ENCODE assay signal across 10 mouse cellular contexts in genomic region chr2:27405094-27405884, GRCm38 (mm10). TPM values are rescaled to one million over a fixed set of nuclear protein-coding genes. Genes with fewer than 3 reads are reported as not detected.
DNase-seq lines count a peak whose midpoint lies in the region; ATAC-seq and TF ChIP-seq lines count a peak whose summit lies in the region.
"Had no signal": no experiment of that assay in that cellular context is flagged by ENCODE, and none has a peak within 500 bp of the region (broad histone marks: within the 10 kb centered on the region; RNA-seq: fewer than 3 reads in every experiment).

No protein-coding gene starts in this region.

- ATAC-seq in hindbrain, embryonic 13.5 days (ENCODE audit: low FRiP score) = no peak
- ATAC-seq in hindbrain, embryonic 16.5 days = no peak
- ATAC-seq in stomach, embryonic 16.5 days (ENCODE audit: insufficient read depth, low FRiP score) = no peak

- H3K27ac ChIP-seq in hindbrain, embryonic 13.5 days = peak overlapping the region; percentile 40; the same call in 1 of the 2 replicates
- no peak overlapping the region for H3K27ac ChIP-seq in hindbrain, embryonic 16.5 days (ENCODE audit: low read depth, low read length)
- peak overlapping the region; percentile 38; the same call in 1 of the 2 replicates for H3K27ac ChIP-seq in thymus, adult 2 months (ENCODE audit: control insufficient read depth, insufficient read depth, low read length)
- H3K27ac ChIP-seq in stomach, embryonic 16.5 days (ENCODE audit: low read length) = peak overlapping the region; percentile 31

- 65% methylated on average over 5 of the region's 5 CpGs for WGBS in hindbrain, embryonic 13.5 days
- 63% methylated on average over 5 of the region's 5 CpGs for whole genome bisulfite sequencing in hindbrain, embryonic 16.5 days
- 63% methylated on average over 5 of the region's 5 CpGs for WGBS in thymus, adult 2 months
- WGBS in stomach, embryonic 16.5 days = 46% methylated on average over 5 of the region's 5 CpGs

- no peak for TF ChIP-seq CTCF in thymus, adult 2 months (IDR thresholded peaks at IDR 0.05; ENCODE audit: borderline replicate concordance, control insufficient read depth, extremely low read depth, insufficient read depth, low read length, poor library complexity)

- no peak for TF ChIP-seq POLR2A in thymus, adult 2 months (IDR thresholded peaks at IDR 0.05; ENCODE audit: control insufficient read depth, extremely low read depth, insufficient read depth, low read length, poor library complexity)

- no peaks in the 10 kb centered on the region for H3K27me3 ChIP-seq in hindbrain, embryonic 13.5 days
- H3K27me3 ChIP-seq in hindbrain, embryonic 16.5 days (replicated peaks; ENCODE audit: control insufficient read depth, insufficient read depth, low read length) = no peaks in the 10 kb centered on the region
- H3K27me3 ChIP-seq in thymus, adult 2 months (ENCODE audit: control insufficient read depth, insufficient read depth, low read length) = no peaks in the 10 kb centered on the region
- no peaks in the 10 kb centered on the region for H3K27me3 ChIP-seq in stomach, embryonic 16.5 days (ENCODE audit: control insufficient read depth, insufficient read depth, low read length)

- H3K4me3 ChIP-seq in hindbrain, embryonic 13.5 days = no peak overlapping the region
- H3K4me3 ChIP-seq in hindbrain, embryonic 16.5 days (ENCODE audit: low read length) = no peak overlapping the region
- no peak overlapping the region for H3K4me3 ChIP-seq in thymus, adult 2 months (ENCODE audit: control insufficient read depth, insufficient read depth, low read length)
- H3K4me3 ChIP-seq in stomach, embryonic 16.5 days (replicated peaks; ENCODE audit: low read length) = no peak overlapping the region

- H3K9ac ChIP-seq in hindbrain, embryonic 13.5 days = no peak overlapping the region
- H3K9ac ChIP-seq in hindbrain, embryonic 16.5 days (ENCODE audit: low read depth, low read length) = no peak overlapping the region
- H3K9ac ChIP-seq in stomach, embryonic 16.5 days (ENCODE audit: low read length) = 0 out of 2 replicates have a peak overlapping the region, but pooled peaks have one; percentile 28

- peaks cover 66% of the 10 kb centered on the region for H3K4me1 ChIP-seq in hindbrain, embryonic 13.5 days (replicated peaks)
- peaks cover 8% of the 10 kb centered on the region for H3K4me1 ChIP-seq in hindbrain, embryonic 16.5 days (ENCODE audit: control insufficient read depth, insufficient read depth, low read depth, low read length)
- H3K4me1 ChIP-seq in thymus, adult 2 months (replicated peaks; ENCODE audit: control insufficient read depth, insufficient read depth, low read length) = peaks cover 43% of the 10 kb centered on the region
- peaks cover 34% of the 10 kb centered on the region for H3K4me1 ChIP-seq in stomach, embryonic 16.5 days (ENCODE audit: control insufficient read depth, insufficient read depth, low read length)

- no peak overlapping the region for H3K4me2 ChIP-seq in hindbrain, embryonic 13.5 days
- H3K4me2 ChIP-seq in hindbrain, embryonic 16.5 days (ENCODE audit: low read length) = no peak overlapping the region
- H3K4me2 ChIP-seq in stomach, embryonic 16.5 days (ENCODE audit: low read depth, low read length) = no peak overlapping the region

- DNase-seq in thymus, adult 2 months = no peak
- DNase-seq in thymus, postnatal 0 days (ENCODE audit: low spot score) = no peak
- DNase-seq in induced T-regulatory cell, adult 2 months (ENCODE audit: low read depth) = peak; percentile 65
- DNase-seq in layer of hippocampus, postnatal 14 days (ENCODE audit: low spot score in 2 of 2) = no peak
- DNase-seq in layer of hippocampus, postnatal 10 days (ENCODE audit: low spot score in 2 of 2) = no peak
- DNase-seq: kidney, adult 9 months; right cerebral cortex, postnatal 25 days had no signal

- H3K9me3 ChIP-seq in hindbrain, embryonic 13.5 days = no peaks in the 10 kb centered on the region
- H3K9me3 ChIP-seq in hindbrain, embryonic 16.5 days (ENCODE audit: control insufficient read depth, low read length) = no peaks in the 10 kb centered on the region
- no peaks in the 10 kb centered on the region for H3K9me3 ChIP-seq in stomach, embryonic 16.5 days (replicated peaks; ENCODE audit: control insufficient read depth, low read length)

- no peaks in the 10 kb centered on the region for H3K36me3 ChIP-seq in hindbrain, embryonic 13.5 days
- H3K36me3 ChIP-seq in hindbrain, embryonic 16.5 days (ENCODE audit: control insufficient read depth, insufficient read depth, low read length) = no peaks in the 10 kb centered on the region
- H3K36me3 ChIP-seq in thymus, adult 2 months (ENCODE audit: control insufficient read depth, insufficient read depth, low read length) = no peaks in the 10 kb centered on the region
- no peaks in the 10 kb centered on the region for H3K36me3 ChIP-seq in stomach, embryonic 16.5 days (ENCODE audit: control insufficient read depth, insufficient read depth, low read length)

RNA-seq across cellular contexts. Expression of gene Vav2, which starts 21.5 kb away (rescaled TPM):
- polyA plus RNA-seq in hindbrain, embryonic 13.5 days (2015; fragmentation: Nextera tagmentation; extraction: Ambion mirVana) = 13.4 and 15.1 TPM in 2 replicates
- 10.4 and 11.8 TPM in 2 replicates for polyA plus RNA-seq in hindbrain, embryonic 16.5 days (2015; fragmentation: Nextera tagmentation; extraction: Ambion mirVana)
- polyA plus RNA-seq in thymus, adult 2 months (2012; rRNA removed) = 48.0 and 50.4 TPM in 2 replicates
- polyA plus RNA-seq in thymus, postnatal 0 days (2015; fragmentation: Nextera tagmentation; extraction: Ambion mirVana) = 6.4 and 7.9 TPM in 2 replicates
- polyA plus RNA-seq in stomach, embryonic 16.5 days (2015; fragmentation: Nextera tagmentation; extraction: Ambion mirVana) = 6.5 and 6.8 TPM in 2 replicates
- 10 to 100 TPM; 19.5 to 21.8 TPM for total RNA-seq in layer of hippocampus, postnatal 14 days (2021)
- 10 to 100 TPM; 30.3 to 33.4 TPM for total RNA-seq in layer of hippocampus, postnatal 10 days (2021)

RNA-seq across cellular contexts. Expression of gene Brd3os, which starts 36.8 kb away (rescaled TPM):
- polyA plus RNA-seq in hindbrain, embryonic 13.5 days (2015; fragmentation: Nextera tagmentation; extraction: Ambion mirVana) = 35.5 and 35.8 TPM in 2 replicates
- 45.6 and 46.2 TPM in 2 replicates for polyA plus RNA-seq in hindbrain, embryonic 16.5 days (2015; fragmentation: Nextera tagmentation; extraction: Ambion mirVana)
- polyA plus RNA-seq in thymus, adult 2 months (2012; rRNA removed) = 1.9 and 2.0 TPM in 2 replicates
- polyA plus RNA-seq in thymus, postnatal 0 days (2015; fragmentation: Nextera tagmentation; extraction: Ambion mirVana) = 2.0 and 2.1 TPM in 2 replicates
- 7.6 and 7.7 TPM in 2 replicates for polyA plus RNA-seq in stomach, embryonic 16.5 days (2015; fragmentation: Nextera tagmentation; extraction: Ambion mirVana)
- total RNA-seq in layer of hippocampus, postnatal 14 days (2021) = 10 to 100 TPM; 23.4 to 25.8 TPM
- total RNA-seq in layer of hippocampus, postnatal 10 days (2021) = 10 to 100 TPM; 25.3 to 26.6 TPM
